Mouse (Mus musculus) kidney, adult 2 months (tissue): ENCODE data around the gene Tmem8. TPM values are rescaled to one million over a fixed set of nuclear protein-coding genes. Genes with fewer than 3 reads are reported as not detected.

Experiments
- DNase-seq: peaks from one replicate; pipeline ENCODE4 v3.0.0; 2021
- H3K27ac ChIP-seq: fragments of 200-500 bp; 2 replicates; pipeline ENCODE4 v1.5.1; 2012; ENCODE audit warnings: low read depth, low read length, control low read depth, inconsistent platforms; ENCODE audit not compliant: insufficient read depth
- H3K27me3 ChIP-seq: fragments of 200-500 bp; replicated peaks from 2 replicates; pipeline ENCODE4 v1.6.1; 2012; ENCODE audit warnings: mild to moderate bottlenecking, moderate library complexity, low read length, inconsistent platforms; ENCODE audit not compliant: control insufficient read depth, insufficient read depth
- H3K36me3 ChIP-seq: fragments of 200-500 bp; 2 replicates; pipeline ENCODE4 v1.6.1; 2012; ENCODE audit warnings: mild to moderate bottlenecking, moderate library complexity, low read length, inconsistent platforms; ENCODE audit not compliant: control insufficient read depth, insufficient read depth
- H3K4me1 ChIP-seq: fragments of 200-500 bp; 2 replicates; pipeline ENCODE4 v1.6.1; 2011; ENCODE audit warnings: low read length; ENCODE audit not compliant: control insufficient read depth, insufficient read depth
- H3K4me3 ChIP-seq: fragments of 200-500 bp; 2 replicates; pipeline ENCODE4 v1.5.1; 2011; ENCODE audit warnings: mild to moderate bottlenecking, low read depth, low read length, control low read depth; ENCODE audit not compliant: insufficient read depth
- CTCF ChIP-seq: fragments of 200-500 bp; conservative IDR thresholded peaks from 2 replicates; pipeline ENCODE4 v1.5.1; 2011; ENCODE audit warnings: low read depth, mild to moderate bottlenecking, control low read depth, low read length, moderate library complexity, mixed read lengths; ENCODE audit not compliant: insufficient read depth, insufficient read length
- POLR2A ChIP-seq: fragments of 200-500 bp; IDR thresholded peaks from one replicate; pipeline ENCODE4 v1.6.1; 2011; ENCODE audit warnings: low read depth, low read length, control low read depth
- WGBS: fragments of 180-500 bp; shearing (Covaris S2); methylation state at CpG from one replicate; pipeline ENCODE4 v1.1.7; 2018; 5-methylcytosine and 5-hydroxymethylcytosine counted together
- polyA plus RNA-seq: library from polyadenylated mRNA; depleted of rRNA; stranded (reverse); fragments of >200 nt; gene quantifications from 2 replicates; pipeline ENCODE4 v1.2.3, GENCODE M21; 2012; rRNA removed

Tmem8 gene
- polyA plus RNA-seq, 1 experiment: 431 TPM

- TF ChIP-seq POLR2A (no peak), CTCF (no peak)
- H3K36me3 ChIP-seq: no peaks in the 10 kb centered on the region
- no peak for DNase-seq
- H3K4me1 ChIP-seq: no peaks in the 10 kb centered on the region
- no peaks in the 10 kb centered on the region for H3K27me3 ChIP-seq
- H3K27ac ChIP-seq: no peak overlapping the region
- 94% methylated on average over 2 of the region's 2 CpGs for WGBS
- no peak overlapping the region for H3K4me3 ChIP-seq
Measured at GRCm38 (mm10) chr17:26151886-26152630, 39.0 kb downstream of the Tmem8 start.

- no peaks in the 10 kb centered on the region for H3K27me3 ChIP-seq
- 85% methylated on average over 1 of the region's 1 CpGs for WGBS
- no peak for TF ChIP-seq CTCF
- no peak for TF ChIP-seq POLR2A
- H3K4me1 ChIP-seq: 0 out of 2 replicates have a peak, but pooled peaks cover 6% of the 10 kb centered on the region
- no peak for DNase-seq
- no peaks in the 10 kb centered on the region for H3K36me3 ChIP-seq
- H3K27ac ChIP-seq: no peak overlapping the region
- H3K4me3 ChIP-seq: no peak overlapping the region
Measured at GRCm38 (mm10) chr17:26162736-26163135, 49.6 kb downstream of the Tmem8 start.

GRCm38 (mm10) chr17:26168039-26168438 lies 54.9 kb downstream of the Tmem8 start:
- H3K27me3 ChIP-seq: no peaks in the 10 kb centered on the region
- no peaks in the 10 kb centered on the region for H3K36me3 ChIP-seq
- peaks cover 3% of the 10 kb centered on the region; the same call in 1 of the 2 replicates for H3K4me1 ChIP-seq
- 87% methylated on average over 2 of the region's 2 CpGs for WGBS
- H3K27ac ChIP-seq: no peak overlapping the region
- H3K4me3 ChIP-seq: no peak overlapping the region
- peak; percentile 13 for DNase-seq
- no peak for TF ChIP-seq CTCF
- no peak for TF ChIP-seq POLR2A

Other genes starting within 250 kb of the Tmem8 start
- 258 and 286 TPM in 2 replicates for gene Mcrip2, start 244.5 kb upstream of the Tmem8 start, polyA plus RNA-seq
- gene Mettl26, start 238.2 kb upstream of the Tmem8 start, polyA plus RNA-seq: 509 and 656 TPM in 2 replicates
- 0.31 and 0.42 TPM in 2 replicates for gene Wfikkn1, start 232.4 kb upstream of the Tmem8 start, polyA plus RNA-seq
- gene Rab40c, start 193.6 kb upstream of the Tmem8 start, polyA plus RNA-seq: 31.3 and 34.8 TPM in 2 replicates
- gene Pigq, start 168.4 kb upstream of the Tmem8 start, polyA plus RNA-seq: 236 and 270 TPM in 2 replicates
- 16.0 and 21.0 TPM in 2 replicates for gene Nhlrc4, start 168.3 kb upstream of the Tmem8 start, polyA plus RNA-seq
- 7.2 and 8.3 TPM in 2 replicates for gene A930017K11Rik, start 160.7 kb upstream of the Tmem8 start, polyA plus RNA-seq
- 24.0 and 31.6 TPM in 2 replicates for gene Capn15, start 127.5 kb upstream of the Tmem8 start, polyA plus RNA-seq
- 454 and 517 TPM in 2 replicates for gene Rab11fip3, start 43.7 kb upstream of the Tmem8 start, polyA plus RNA-seq
- 63.0 and 74.9 TPM in 2 replicates for gene Decr2, start 23.0 kb upstream of the Tmem8 start, polyA plus RNA-seq
- gene Nme4, start 17.7 kb upstream of the Tmem8 start, polyA plus RNA-seq: 36.2 and 45.6 TPM in 2 replicates
- gene Mrpl28, start 10.2 kb downstream of the Tmem8 start, polyA plus RNA-seq: 130 and 137 TPM in 2 replicates
- gene Axin1, start 25.4 kb downstream of the Tmem8 start, polyA plus RNA-seq: 16.3 and 18.5 TPM in 2 replicates
- 0.20 and 0.37 TPM in 2 replicates for gene Pdia2, start 85.8 kb downstream of the Tmem8 start, polyA plus RNA-seq
- 25.0 and 32.0 TPM in 2 replicates for gene Rgs11, start 89.7 kb downstream of the Tmem8 start, polyA plus RNA-seq
- gene Arhgdig, start 94.5 kb downstream of the Tmem8 start, polyA plus RNA-seq: 3.4 and 4.4 TPM in 2 replicates
- gene Fam234a, start 130.9 kb downstream of the Tmem8 start, polyA plus RNA-seq: 112 and 124 TPM in 2 replicates
- gene Luc7l, start 139.6 kb downstream of the Tmem8 start, polyA plus RNA-seq: 16.0 and 17.5 TPM in 2 replicates